ENCODE assay signal across 8 mouse cellular contexts in genomic region chr11:120489054-120489761, GRCm38 (mm10). TPM values are rescaled to one million over a fixed set of nuclear protein-coding genes. Genes with fewer than 3 reads are reported as not detected.
DNase-seq lines count a peak whose midpoint lies in the region; ATAC-seq and TF ChIP-seq lines count a peak whose summit lies in the region.

No protein-coding gene starts in this region.

- H3K9me3 ChIP-seq in midbrain, embryonic 10.5 days (replicated peaks), result no peaks in the 10 kb centered on the region
- no peaks in the 10 kb centered on the region for H3K9me3 ChIP-seq in midbrain, embryonic 16.5 days (replicated peaks; ENCODE audit: control insufficient read depth, low read length, poor library complexity, severe bottlenecking)
- H3K9me3 ChIP-seq in forebrain, embryonic 12.5 days, result no peaks in the 10 kb centered on the region
- H3K9me3 ChIP-seq in lung, postnatal 0 days (ENCODE audit: low read length), result no peaks in the 10 kb centered on the region

- H3K27me3 ChIP-seq in midbrain, embryonic 10.5 days (ENCODE audit: low read depth, poor library complexity, severe bottlenecking), result no peaks in the 10 kb centered on the region
- no peaks in the 10 kb centered on the region for H3K27me3 ChIP-seq in midbrain, embryonic 16.5 days (ENCODE audit: control insufficient read depth, insufficient read depth, low read depth, low read length)
- H3K27me3 ChIP-seq in forebrain, embryonic 12.5 days, result no peaks in the 10 kb centered on the region
- H3K27me3 ChIP-seq in lung, postnatal 0 days (replicated peaks; ENCODE audit: insufficient read depth, low read length), result no peaks in the 10 kb centered on the region

- peak; percentile 92 for TF ChIP-seq CTCF in lung, postnatal 0 days (IDR thresholded peaks at IDR 0.05)

- H3K4me1 ChIP-seq in midbrain, embryonic 10.5 days, result peaks cover 61% of the 10 kb centered on the region
- H3K4me1 ChIP-seq in midbrain, embryonic 16.5 days (ENCODE audit: control insufficient read depth, insufficient read depth, low read length), result peaks cover 38% of the 10 kb centered on the region
- peaks cover 49% of the 10 kb centered on the region for H3K4me1 ChIP-seq in forebrain, embryonic 12.5 days
- peaks cover 9% of the 10 kb centered on the region for H3K4me1 ChIP-seq in lung, postnatal 0 days (ENCODE audit: insufficient read depth, low read depth, low read length)

- 0 out of 2 replicates have a peak overlapping the region, but pooled peaks have one; percentile 1 for H3K4me3 ChIP-seq in midbrain, embryonic 10.5 days
- no peak overlapping the region for H3K4me3 ChIP-seq in midbrain, embryonic 16.5 days (ENCODE audit: low read depth, low read length)
- no peak overlapping the region for H3K4me3 ChIP-seq in forebrain, embryonic 12.5 days (replicated peaks)
- H3K4me3 ChIP-seq in lung, postnatal 0 days (ENCODE audit: low read depth, low read length), result no peak overlapping the region

- no peak overlapping the region for H3K27ac ChIP-seq in midbrain, embryonic 10.5 days (replicated peaks)
- no peak overlapping the region for H3K27ac ChIP-seq in midbrain, embryonic 16.5 days (ENCODE audit: low read length)
- H3K27ac ChIP-seq in forebrain, embryonic 12.5 days, result no peak overlapping the region
- no peak overlapping the region for H3K27ac ChIP-seq in lung, postnatal 0 days (ENCODE audit: low read length)

- no peak overlapping the region for H3K9ac ChIP-seq in midbrain, embryonic 16.5 days (ENCODE audit: low read depth, low read length)
- no peak overlapping the region for H3K9ac ChIP-seq in forebrain, embryonic 12.5 days
- no peak overlapping the region for H3K9ac ChIP-seq in lung, postnatal 0 days (replicated peaks; ENCODE audit: low read depth)

- TF ChIP-seq EP300 in lung, postnatal 0 days (IDR thresholded peaks at IDR 0.05), result no peak

- WGBS in midbrain, embryonic 10.5 days, result 62% methylated on average over 4 of the region's 4 CpGs
- WGBS in midbrain, embryonic 16.5 days, result 63% methylated on average over 4 of the region's 4 CpGs
- WGBS in forebrain, embryonic 12.5 days, result 64% methylated on average over 4 of the region's 4 CpGs
- 62% methylated on average over 4 of the region's 4 CpGs for WGBS in lung, postnatal 0 days

- no peak overlapping the region for H3K4me2 ChIP-seq in midbrain, embryonic 16.5 days (ENCODE audit: low read length)
- no peak overlapping the region for H3K4me2 ChIP-seq in forebrain, embryonic 12.5 days
- H3K4me2 ChIP-seq in lung, postnatal 0 days (replicated peaks; ENCODE audit: low read depth, low read length), result no peak overlapping the region

- DNase-seq in midbrain, embryonic 10.5 days (ENCODE audit: low spot score), result peak; percentile 65
- peak; percentile 89 for DNase-seq in c-Kit-positive CD71-positive TER-119-positive erythroid progenitor cells, embryonic 14.5 days (ENCODE audit: low spot score)
- peak; percentile 72 for DNase-seq in heart, postnatal 4 days
- peak; percentile 79 for DNase-seq in layer of hippocampus, adult 9-10 months (ENCODE audit: low spot score)
- DNase-seq in lung, postnatal 0 days (ENCODE audit: low spot score), result peak; percentile 96
- DNase-seq in right cerebral cortex, postnatal 25 days, result peak; percentile 47

- H3K36me3 ChIP-seq in midbrain, embryonic 10.5 days, result peaks cover 50% of the 10 kb centered on the region
- H3K36me3 ChIP-seq in midbrain, embryonic 16.5 days (ENCODE audit: control insufficient read depth, insufficient read depth, low read length), result peaks cover 7% of the 10 kb centered on the region
- peaks cover 44% of the 10 kb centered on the region for H3K36me3 ChIP-seq in forebrain, embryonic 12.5 days (replicated peaks)
- no peaks in the 10 kb centered on the region; the same call in 1 of the 2 replicates for H3K36me3 ChIP-seq in lung, postnatal 0 days (ENCODE audit: insufficient read depth, low read length)

- no peak for ATAC-seq in midbrain, embryonic 16.5 days
- ATAC-seq in forebrain, embryonic 12.5 days (ENCODE audit: low FRiP score), result 0 out of 2 replicates have a peak, but pooled peaks have one; percentile 1
- peak; percentile 29 for ATAC-seq in lung, postnatal 0 days

RNA-seq across cellular contexts. Expression of gene Slc25a10, which starts 2.4 kb away (rescaled TPM):
- polyA plus RNA-seq in midbrain, embryonic 10.5 days (2016; fragmentation: Nextera tagmentation; extraction: Ambion mirVana), result 50.1 and 53.4 TPM in 2 replicates
- 23.1 and 24.8 TPM in 2 replicates for polyA plus RNA-seq in midbrain, embryonic 16.5 days (2015; fragmentation: Nextera tagmentation; extraction: Ambion mirVana)
- 43.4 and 46.0 TPM in 2 replicates for polyA plus RNA-seq in forebrain, embryonic 12.5 days (2016; fragmentation: Nextera tagmentation; extraction: Ambion mirVana)
- 10 to 100 TPM; 43.7 to 45.7 TPM for total RNA-seq in heart, postnatal 4 days (2021)
- polyA plus RNA-seq in lung, postnatal 0 days (2015; fragmentation: Nextera tagmentation; extraction: Ambion mirVana), result 75.4 and 83.4 TPM in 2 replicates

RNA-seq across cellular contexts. Expression of gene Mrpl12, which starts 4.8 kb away (rescaled TPM):
- polyA plus RNA-seq in midbrain, embryonic 10.5 days (2016; fragmentation: Nextera tagmentation; extraction: Ambion mirVana), result 167 and 194 TPM in 2 replicates
- 118 and 130 TPM in 2 replicates for polyA plus RNA-seq in midbrain, embryonic 16.5 days (2015; fragmentation: Nextera tagmentation; extraction: Ambion mirVana)
- polyA plus RNA-seq in forebrain, embryonic 12.5 days (2016; fragmentation: Nextera tagmentation; extraction: Ambion mirVana), result 130 and 135 TPM in 2 replicates
- total RNA-seq in heart, postnatal 4 days (2021), result 100 to 1,000 TPM; 229 to 250 TPM
- 60.6 and 67.7 TPM in 2 replicates for polyA plus RNA-seq in lung, postnatal 0 days (2015; fragmentation: Nextera tagmentation; extraction: Ambion mirVana)

RNA-seq across cellular contexts. Expression of gene Arl16, which starts 21.8 kb away (rescaled TPM):
- polyA plus RNA-seq in midbrain, embryonic 10.5 days (2016; fragmentation: Nextera tagmentation; extraction: Ambion mirVana), result 61.8 and 64.0 TPM in 2 replicates
- polyA plus RNA-seq in midbrain, embryonic 16.5 days (2015; fragmentation: Nextera tagmentation; extraction: Ambion mirVana), result 51.5 and 58.7 TPM in 2 replicates
- 48.2 and 50.1 TPM in 2 replicates for polyA plus RNA-seq in forebrain, embryonic 12.5 days (2016; fragmentation: Nextera tagmentation; extraction: Ambion mirVana)
- total RNA-seq in heart, postnatal 4 days (2021), result 10 to 100 TPM; 13.7 to 17.0 TPM
- polyA plus RNA-seq in lung, postnatal 0 days (2015; fragmentation: Nextera tagmentation; extraction: Ambion mirVana), result 29.8 and 33.4 TPM in 2 replicates

RNA-seq across cellular contexts. Expression of gene Ccdc137, which starts 31.3 kb away (rescaled TPM):
- polyA plus RNA-seq in midbrain, embryonic 10.5 days (2016; fragmentation: Nextera tagmentation; extraction: Ambion mirVana), result 38.9 and 41.8 TPM in 2 replicates
- polyA plus RNA-seq in midbrain, embryonic 16.5 days (2015; fragmentation: Nextera tagmentation; extraction: Ambion mirVana), result 25.4 and 28.2 TPM in 2 replicates
- polyA plus RNA-seq in forebrain, embryonic 12.5 days (2016; fragmentation: Nextera tagmentation; extraction: Ambion mirVana), result 34.5 and 35.4 TPM in 2 replicates
- total RNA-seq in heart, postnatal 4 days (2021), result 10 to 100 TPM in 1 of 2 experiments, 1 to 10 TPM in 1; 8.7 to 10.3 TPM
- polyA plus RNA-seq in lung, postnatal 0 days (2015; fragmentation: Nextera tagmentation; extraction: Ambion mirVana), result 16.5 and 21.1 TPM in 2 replicates

RNA-seq across cellular contexts. Expression of gene Oxld1, which starts 31.3 kb away (rescaled TPM):
- 9.0 and 11.8 TPM in 2 replicates for polyA plus RNA-seq in midbrain, embryonic 10.5 days (2016; fragmentation: Nextera tagmentation; extraction: Ambion mirVana)
- polyA plus RNA-seq in midbrain, embryonic 16.5 days (2015; fragmentation: Nextera tagmentation; extraction: Ambion mirVana), result 10.9 and 11.7 TPM in 2 replicates
- 8.6 and 10.9 TPM in 2 replicates for polyA plus RNA-seq in forebrain, embryonic 12.5 days (2016; fragmentation: Nextera tagmentation; extraction: Ambion mirVana)
- 10 to 100 TPM; 25.1 to 26.1 TPM for total RNA-seq in heart, postnatal 4 days (2021)
- 14.9 and 18.9 TPM in 2 replicates for polyA plus RNA-seq in lung, postnatal 0 days (2015; fragmentation: Nextera tagmentation; extraction: Ambion mirVana)
